Mouse (Mus musculus) cerebellum, adult 9-10 months (tissue): ENCODE results near the gene Dpysl5.

ENCODE experiments used
- DNase-seq: peaks from one replicate; pipeline ENCODE4 v3.0.0; 2022

Gene Dpysl5

DNA sequence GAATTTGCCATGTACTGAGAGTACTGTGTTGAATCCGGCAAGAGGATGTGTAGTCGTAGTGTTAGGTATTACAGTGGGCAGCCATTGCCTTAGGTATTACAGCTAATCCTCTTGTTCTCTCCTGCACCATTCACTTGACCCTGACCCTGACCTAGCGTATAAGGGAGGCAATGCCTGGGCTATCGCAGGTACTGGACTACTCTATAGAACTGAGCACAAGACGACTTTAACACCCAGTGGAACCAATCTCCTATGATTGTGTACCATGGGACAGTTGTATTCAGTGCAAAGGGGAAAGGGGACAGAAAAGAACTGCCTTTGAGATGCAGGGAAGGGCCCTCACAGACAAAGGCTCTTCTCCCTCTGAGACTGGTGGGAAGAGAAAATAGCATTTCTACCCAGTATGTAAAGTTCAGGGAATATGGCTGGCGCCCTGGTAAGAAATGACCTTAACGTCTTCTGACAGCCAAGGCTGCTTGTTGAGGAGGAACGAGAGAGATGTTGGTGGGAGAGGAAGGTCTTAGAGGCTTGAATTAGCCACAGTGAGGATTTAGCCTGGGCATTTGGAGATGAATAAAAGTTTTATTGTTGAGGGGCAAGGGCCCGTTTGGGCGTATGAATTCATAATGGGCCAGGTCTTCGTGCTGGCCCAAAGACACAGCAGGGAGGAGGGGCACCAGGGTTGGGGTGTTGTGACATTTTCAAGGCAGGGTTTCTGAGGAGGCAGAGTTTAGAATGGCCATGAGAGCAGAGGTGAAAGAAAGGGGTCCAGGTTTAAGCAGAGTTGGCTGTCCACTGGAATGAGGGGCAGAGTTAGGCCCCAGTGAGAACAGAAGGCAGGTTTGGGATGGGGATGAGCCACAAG is 113.0 kb downstream of the Dpysl5 start:
- DNase-seq, result no peak

DNA sequence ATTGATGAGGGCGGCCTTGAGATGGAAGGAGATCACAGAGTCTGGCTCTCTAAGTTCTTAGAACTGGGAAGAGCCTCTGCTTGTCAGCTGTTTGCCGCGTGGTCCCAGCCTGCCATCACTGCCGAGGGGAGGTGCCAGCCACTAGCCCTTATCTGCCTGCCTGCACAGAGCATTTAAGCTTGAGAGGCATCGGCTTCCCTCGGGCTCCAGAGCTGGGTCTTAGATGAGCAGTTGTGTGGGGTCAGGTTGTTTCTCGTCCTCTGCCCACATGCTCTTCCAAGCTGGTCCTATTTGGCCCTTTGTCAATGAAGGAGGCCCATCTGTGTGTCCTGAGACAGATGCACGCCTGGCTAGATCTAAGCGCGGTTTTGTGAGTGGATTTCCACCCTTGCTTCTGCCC is 113.8 kb downstream of the Dpysl5 start:
- peak; percentile 50 for DNase-seq

DNA sequence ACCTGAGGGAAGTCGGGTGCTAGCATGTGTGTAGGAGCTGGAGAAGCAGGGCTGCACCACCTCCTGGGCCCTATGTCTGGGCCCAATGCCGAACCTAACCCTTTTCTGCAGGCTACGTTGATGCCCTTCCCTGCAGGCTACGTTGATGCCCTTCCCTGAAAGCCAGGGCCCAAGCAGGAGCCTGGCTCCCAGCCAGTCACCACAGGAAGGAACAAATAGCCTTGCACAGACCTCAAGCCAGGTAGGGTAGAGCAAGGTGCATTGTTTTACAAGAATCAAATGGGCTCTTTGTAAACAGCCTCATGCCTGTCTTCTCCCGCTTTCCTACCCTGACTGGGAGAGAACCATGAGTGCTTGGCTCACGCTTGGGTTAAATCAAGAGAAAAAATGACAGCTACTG is 114.5 kb downstream of the Dpysl5 start:
- DNase-seq, result peak; percentile 82

DNA sequence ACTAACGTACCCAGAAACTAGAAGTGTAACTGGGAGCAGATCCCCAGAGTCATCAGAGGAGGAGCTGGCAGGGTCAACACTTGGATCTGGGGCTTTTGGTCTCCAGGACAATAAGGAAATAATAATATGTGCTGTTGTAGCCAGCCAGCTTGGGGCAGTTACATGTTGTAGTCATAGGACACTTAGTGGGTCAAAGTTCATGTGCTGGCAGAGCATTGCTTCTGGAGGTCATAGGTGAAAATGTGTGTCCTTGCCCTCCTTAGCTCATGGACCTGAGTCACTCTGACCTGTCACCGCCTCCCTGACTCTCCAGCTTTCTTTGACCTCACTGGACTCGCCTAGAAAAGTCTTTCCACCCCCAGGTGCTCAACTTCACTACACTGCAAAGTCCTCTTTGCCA is 122.1 kb downstream of the Dpysl5 start:
- DNase-seq, result no peak

DNA sequence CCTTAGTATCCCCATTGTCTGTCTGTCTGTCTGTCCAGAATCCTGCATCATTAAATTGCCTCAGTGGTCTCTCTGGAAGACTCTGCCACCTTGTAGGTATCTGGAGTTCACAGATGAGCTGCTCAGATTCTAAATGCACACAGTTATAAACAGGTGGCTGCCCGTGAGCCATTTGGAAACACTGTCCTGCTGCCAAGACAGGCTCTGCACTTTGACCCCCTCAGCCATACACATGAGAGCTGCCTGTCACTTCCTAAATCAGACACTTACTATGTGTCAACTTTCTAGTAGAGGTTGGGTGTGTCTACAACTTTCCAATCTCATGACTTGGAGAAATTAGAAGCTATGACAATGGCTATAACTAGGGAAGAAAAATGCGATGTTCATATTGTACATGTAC is 128.4 kb downstream of the Dpysl5 start:
- no peak for DNase-seq

DNA sequence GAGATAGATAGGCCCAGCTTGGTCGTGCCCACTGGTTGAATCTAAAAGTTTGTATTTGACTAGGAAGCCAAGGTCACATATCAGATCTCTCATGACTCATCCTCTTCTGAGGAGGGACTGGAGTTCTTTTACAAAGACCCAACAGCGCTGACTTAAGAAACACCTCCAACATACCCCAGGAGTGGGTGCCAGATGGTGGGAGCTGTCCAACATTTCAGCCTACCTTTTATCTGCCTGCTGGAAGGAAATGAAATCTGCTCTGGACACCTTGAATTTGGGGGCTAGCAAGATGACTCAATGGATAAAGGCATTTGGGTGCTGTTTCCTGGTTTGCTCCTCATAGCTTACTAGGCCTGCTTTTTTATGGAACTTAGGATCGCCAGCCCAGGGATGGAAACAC is 130.5 kb downstream of the Dpysl5 start:
- no peak for DNase-seq
